Mouse (Mus musculus) megakaryocyte progenitor cell, adult 5-6 weeks (primary cell): Measurements from ENCODE around the gene Npr2. TPM values are rescaled to one million over a fixed set of nuclear protein-coding genes. Genes with fewer than 3 reads are reported as not detected.

Source experiments
- ATAC-seq: replicated peaks from 2 replicates; pipeline ENCODE4 v1.8.0; 2016; ENCODE audit warnings: mild to moderate bottlenecking, moderate TSS enrichment, inconsistent platforms; ENCODE audit not compliant: poor library complexity
- total RNA-seq, 2 experiments: library from RNA; stranded (forward) in 1 of 2; stranded (reverse) in 1 of 2; fragments of 157-497, 149-512 nt in 1 of 2; fragments of 200-1000 nt in 1 of 2; gene quantifications; 2 replicates each; pipeline versions ENCODE4 v1.2.3 to v1.2.4; 2015 to 2017

Gene Npr2
- total RNA-seq, 2 experiments from 2014 or later = 0.21 to 0.30 TPM

- peak; percentile 90 for ATAC-seq
Observed at GRCm38 (mm10) chr4:43668782-43669427, 37.2 kb downstream of the Npr2 start, which contains the start of the genes Tmem8b and Fam221b. Gene Tmem8b (plus strand): TSS chr4:43668971. Gene Fam221b (minus strand): TSS chr4:43669145.

- ATAC-seq = peak; percentile 10; the same call in 1 of the 2 replicates
Observed at GRCm38 (mm10) chr4:43669428-43669794, 37.7 kb downstream of the Npr2 start.

GRCm38 (mm10) chr4:43672070-43672469, 40.3 kb downstream of the Npr2 start:
- peak; percentile 67 for ATAC-seq

- no peak for ATAC-seq
Observed at GRCm38 (mm10) chr4:43673703-43674102, 42.0 kb downstream of the Npr2 start.

- ATAC-seq = no peak
Observed at GRCm38 (mm10) chr4:43674974-43675373, 43.2 kb downstream of the Npr2 start.

- no peak for ATAC-seq
Observed at GRCm38 (mm10) chr4:43675608-43676007, 43.9 kb downstream of the Npr2 start.

GRCm38 (mm10) chr4:43678541-43678940, 46.8 kb downstream of the Npr2 start:
- no peak for ATAC-seq

GRCm38 (mm10) chr4:43679416-43680043, 47.8 kb downstream of the Npr2 start:
- no peak for ATAC-seq

- ATAC-seq = no peak
Observed at GRCm38 (mm10) chr4:43690021-43690420, 58.3 kb downstream of the Npr2 start.

- ATAC-seq = no peak
Observed at GRCm38 (mm10) chr4:43691026-43691425, 59.3 kb downstream of the Npr2 start.

GRCm38 (mm10) chr4:43693806-43694241, 62.1 kb downstream of the Npr2 start:
- ATAC-seq = peak; percentile 78

- peak; percentile 39 for ATAC-seq
Observed at GRCm38 (mm10) chr4:43694439-43695248, 62.9 kb downstream of the Npr2 start.

- ATAC-seq = no peak
Observed at GRCm38 (mm10) chr4:43695249-43695671, 63.5 kb downstream of the Npr2 start.

GRCm38 (mm10) chr4:43696561-43696960, 64.8 kb downstream of the Npr2 start:
- ATAC-seq = no peak

GRCm38 (mm10) chr4:43700707-43701106, 69.0 kb downstream of the Npr2 start, which contains the start of gene Olfr70:
Gene Olfr70 (minus strand): TSS chr4:43700807.
- no peak for ATAC-seq

Other genes with a start within 250 kb of the Npr2 start
- gene Rusc2, start 250.0 kb upstream of the Npr2 start, total RNA-seq (2015) = 0.32 and 0.44 TPM in 2 replicates
- gene Rusc2, start 250.0 kb upstream of the Npr2 start, total RNA-seq (2017) = 0.61 and 0.71 TPM in 2 replicates
- not detected in 2 replicates for gene Fam166b, start 202.8 kb upstream of the Npr2 start, total RNA-seq (2015)
- gene Fam166b, start 202.8 kb upstream of the Npr2 start, total RNA-seq (2017) = not detected in 2 replicates
- gene Tesk1, start 190.0 kb upstream of the Npr2 start, total RNA-seq (2015) = 5.2 and 6.3 TPM in 2 replicates
- 5.7 and 5.9 TPM in 2 replicates for gene Tesk1, start 190.0 kb upstream of the Npr2 start, total RNA-seq (2017)
- 2.2 and 6.3 TPM in 2 replicates for gene Cd72, start 177.3 kb upstream of the Npr2 start, total RNA-seq (2015)
- gene Cd72, start 177.3 kb upstream of the Npr2 start, total RNA-seq (2017) = 8.2 and 8.7 TPM in 2 replicates
- gene Sit1, start 148.2 kb upstream of the Npr2 start, total RNA-seq (2015) = not detected in 2 replicates
- not detected in 2 replicates for gene Sit1, start 148.2 kb upstream of the Npr2 start, total RNA-seq (2017)
- 34.5 and 43.0 TPM in 2 replicates for gene Ccdc107, start 139.0 kb upstream of the Npr2 start, total RNA-seq (2015)
- 49.6 and 53.9 TPM in 2 replicates for gene Ccdc107, start 139.0 kb upstream of the Npr2 start, total RNA-seq (2017)
- gene Arhgef39, start 132.2 kb upstream of the Npr2 start, total RNA-seq (2015) = 44.2 and 55.1 TPM in 2 replicates
- gene Arhgef39, start 132.2 kb upstream of the Npr2 start, total RNA-seq (2017) = 47.5 and 65.0 TPM in 2 replicates
- 10.4 and 15.0 TPM in 2 replicates for gene Car9, start 125.0 kb upstream of the Npr2 start, total RNA-seq (2015)
- 4.0 and 10.5 TPM in 2 replicates for gene Car9, start 125.0 kb upstream of the Npr2 start, total RNA-seq (2017)
- gene Tpm2, start 108.2 kb upstream of the Npr2 start, total RNA-seq (2015) = 0.56 and 3.0 TPM in 2 replicates
- 3.8 and 5.8 TPM in 2 replicates for gene Tpm2, start 108.2 kb upstream of the Npr2 start, total RNA-seq (2017)
- gene Creb3, start 69.6 kb upstream of the Npr2 start, total RNA-seq (2015) = 8.9 and 10.3 TPM in 2 replicates
- gene Creb3, start 69.6 kb upstream of the Npr2 start, total RNA-seq (2017) = 41.6 and 64.7 TPM in 2 replicates
- 125 and 138 TPM in 2 replicates for gene Tln1, start 69.2 kb upstream of the Npr2 start, total RNA-seq (2015)
- gene Tln1, start 69.2 kb upstream of the Npr2 start, total RNA-seq (2017) = 167 and 253 TPM in 2 replicates
- 20.6 and 23.3 TPM in 2 replicates for gene Rgp1, start 53.2 kb upstream of the Npr2 start, total RNA-seq (2015)
- gene Rgp1, start 53.2 kb upstream of the Npr2 start, total RNA-seq (2017) = 8.7 and 14.5 TPM in 2 replicates
- 4.8 and 9.3 TPM in 2 replicates for gene Gba2, start 53.1 kb upstream of the Npr2 start, total RNA-seq (2015)
- gene Gba2, start 53.1 kb upstream of the Npr2 start, total RNA-seq (2017) = 7.2 and 8.1 TPM in 2 replicates
- not detected in 2 replicates for gene Msmp, start 47.4 kb upstream of the Npr2 start, total RNA-seq (2015)
- not detected in 2 replicates for gene Msmp, start 47.4 kb upstream of the Npr2 start, total RNA-seq (2017)
- 0.22 TPM in 1 of 2 replicates, not detected in the other for gene Spag8, start 21.7 kb downstream of the Npr2 start, total RNA-seq (2015)
- 0.71 TPM in 1 of 2 replicates, not detected in the other for gene Spag8, start 21.7 kb downstream of the Npr2 start, total RNA-seq (2017)
- 36.5 and 52.7 TPM in 2 replicates for gene Hint2, start 24.5 kb downstream of the Npr2 start, total RNA-seq (2015)
- 43.1 and 58.6 TPM in 2 replicates for gene Hint2, start 24.5 kb downstream of the Npr2 start, total RNA-seq (2017)
- 0.47 and 0.95 TPM in 2 replicates for gene Tmem8b, start 37.0 kb downstream of the Npr2 start, total RNA-seq (2015)
- gene Tmem8b, start 37.0 kb downstream of the Npr2 start, total RNA-seq (2017) = 0.25 and 0.61 TPM in 2 replicates
- 0.07 TPM in 2 replicates for gene Fam221b, start 37.2 kb downstream of the Npr2 start, total RNA-seq (2015)
- gene Fam221b, start 37.2 kb downstream of the Npr2 start, total RNA-seq (2017) = 0.44 and 0.62 TPM in 2 replicates
- gene Olfr70, start 68.9 kb downstream of the Npr2 start, total RNA-seq (2015) = not detected in 2 replicates
- gene Olfr70, start 68.9 kb downstream of the Npr2 start, total RNA-seq (2017) = not detected in 2 replicates
- not detected in 2 replicates for gene Olfr71, start 78.3 kb downstream of the Npr2 start, total RNA-seq (2015)
- not detected in 2 replicates for gene Olfr71, start 78.3 kb downstream of the Npr2 start, total RNA-seq (2017)
- not detected in 2 replicates for gene Hrct1, start 95.3 kb downstream of the Npr2 start, total RNA-seq (2015)
- not detected in 2 replicates for gene Hrct1, start 95.3 kb downstream of the Npr2 start, total RNA-seq (2017)
- not detected in 2 replicates for gene Spaar, start 98.1 kb downstream of the Npr2 start, total RNA-seq (2015)
- not detected in 2 replicates for gene Spaar, start 98.1 kb downstream of the Npr2 start, total RNA-seq (2017)
- not detected in 2 replicates for gene Olfr159, start 139.1 kb downstream of the Npr2 start, total RNA-seq (2015)
- not detected in 2 replicates for gene Olfr159, start 139.1 kb downstream of the Npr2 start, total RNA-seq (2017)
- not detected in 2 replicates for gene Olfr156, start 192.0 kb downstream of the Npr2 start, total RNA-seq (2015)
- gene Olfr156, start 192.0 kb downstream of the Npr2 start, total RNA-seq (2017) = not detected in 2 replicates
- gene Olfr157, start 208.3 kb downstream of the Npr2 start, total RNA-seq (2015) = not detected in 2 replicates
- gene Olfr157, start 208.3 kb downstream of the Npr2 start, total RNA-seq (2017) = not detected in 2 replicates
- gene Olfr155, start 219.6 kb downstream of the Npr2 start, total RNA-seq (2015) = not detected in 2 replicates
- not detected in 2 replicates for gene Olfr155, start 219.6 kb downstream of the Npr2 start, total RNA-seq (2017)
- gene Reck, start 243.6 kb downstream of the Npr2 start, total RNA-seq (2015) = 1.5 and 1.8 TPM in 2 replicates
- gene Reck, start 243.6 kb downstream of the Npr2 start, total RNA-seq (2017) = 1.1 and 4.4 TPM in 2 replicates